Mouse (Mus musculus) kidney, postnatal 0 days (tissue): ENCODE measurements around the gene Klhdc8a. TPM values are rescaled to one million over a fixed set of nuclear protein-coding genes. Genes with fewer than 3 reads are reported as not detected.
A peak's percentile ranks its signal among the peaks of the same experiment; 100 is the strongest.

ENCODE experiments used
- ATAC-seq: fragments of 200-750 bp; cut with Nextera tagmentation; replicated peaks from 2 replicates; pipeline ENCODE4 v1.8.0; 2017; ENCODE audit warnings: low read depth, moderate number of reproducible peaks, moderate TSS enrichment, moderate library complexity; ENCODE audit not compliant: low FRiP score
- DNase-seq: peaks from one replicate; pipeline ENCODE4 v3.0.0-alpha.2; 2016; ENCODE audit warnings: low spot score
- H3K27ac ChIP-seq: fragments of 300-500 bp; sonication (generic); 2 replicates; pipeline ENCODE4 v1.5.1; 2014; ENCODE audit warnings: mild to moderate bottlenecking
- H3K27me3 ChIP-seq: fragments of 300-500 bp; sonication (generic); 2 replicates; pipeline ENCODE4 v1.6.1; 2014; ENCODE audit warnings: low read length, mixed read lengths; ENCODE audit not compliant: insufficient read depth
- H3K36me3 ChIP-seq: fragments of 300-500 bp; sonication (generic); 2 replicates; pipeline ENCODE4 v1.6.1; 2014; ENCODE audit warnings: low read length, mixed read lengths; ENCODE audit not compliant: insufficient read depth
- H3K4me1 ChIP-seq: fragments of 300-500 bp; sonication (generic); replicated peaks from 2 replicates; pipeline ENCODE4 v1.6.1; 2014; ENCODE audit warnings: antibody characterized with exemption, low read length, mixed read lengths; ENCODE audit not compliant: insufficient read depth
- H3K4me2 ChIP-seq: fragments of 300-500 bp; sonication (generic); 2 replicates; pipeline ENCODE4 v1.6.1; 2014; ENCODE audit warnings: mild to moderate bottlenecking, low read length, moderate library complexity, mixed read lengths
- H3K4me3 ChIP-seq: fragments of 300-500 bp; sonication (generic); replicated peaks from 2 replicates; pipeline ENCODE4 v1.5.1; 2014; ENCODE audit warnings: low read depth, low read length
- H3K9ac ChIP-seq: fragments of 300-500 bp; sonication (generic); 2 replicates; pipeline ENCODE4 v1.6.1; 2014; ENCODE audit warnings: low read depth, low read length
- H3K9me3 ChIP-seq: fragments of 300-500 bp; sonication (generic); replicated peaks from 2 replicates; pipeline ENCODE4 v1.6.1; 2016; ENCODE audit warnings: low read length, inconsistent platforms, mixed read lengths
- CTCF ChIP-seq: IDR thresholded peaks from 2 replicates; pipeline ENCODE4 v1.5.1; 2016; ENCODE audit warnings: antibody characterized with exemption, low read depth, mild to moderate bottlenecking, moderate library complexity
- WGBS: fragments of 180-500 bp; shearing (Covaris S2); extraction: QIAGEN DNeasy Blood & Tissue Kit; methylation state at CpG from one replicate; pipeline ENCODE4 v1.1.7; 2014; 5-methylcytosine and 5-hydroxymethylcytosine counted together
- polyA plus RNA-seq: library from polyadenylated mRNA; unstranded; fragments of >200 nt; fragmentation: Nextera tagmentation; extraction: Ambion mirVana; gene quantifications from 2 replicates; pipeline ENCODE4 v1.2.1, GENCODE M21; 2015

Gene Klhdc8a
- polyA plus RNA-seq, 1 experiment from 2014 or later, result 5.0 TPM

DNA sequence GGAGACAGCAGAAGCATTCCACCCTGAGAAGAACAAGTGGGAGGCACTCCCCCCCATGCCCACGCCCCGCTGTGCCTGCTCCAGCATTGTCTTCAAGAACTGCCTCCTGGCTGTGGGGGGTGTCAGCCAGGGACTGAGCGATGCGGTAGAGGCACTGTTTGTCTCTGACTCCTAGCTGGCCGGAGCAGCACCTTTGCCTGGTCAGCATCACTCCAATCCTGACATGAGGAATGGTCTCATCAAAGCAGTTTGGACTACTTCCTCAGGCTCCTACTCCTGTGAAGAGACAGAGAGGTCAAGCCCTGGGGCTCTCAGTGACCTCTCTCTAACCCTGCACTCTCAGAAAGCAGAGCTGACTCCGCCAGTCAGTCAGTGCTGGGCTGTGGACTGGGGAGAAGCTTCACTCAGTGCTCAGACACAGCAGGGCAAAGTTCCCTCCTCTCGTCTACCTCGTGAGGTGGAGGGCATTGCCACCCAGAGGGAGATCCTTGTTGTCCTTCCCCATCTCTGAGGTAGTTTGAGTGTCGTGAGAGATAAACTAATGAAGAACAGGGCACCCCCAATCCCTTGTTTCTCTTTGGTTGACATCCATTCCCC is 6.3 kb downstream of the Klhdc8a start:
- no peak overlapping the region for H3K27ac ChIP-seq
- H3K4me2 ChIP-seq, result no peak overlapping the region
- H3K4me1 ChIP-seq, result no peaks in the 10 kb centered on the region
- peak; percentile 26; the same call in 1 of the 2 replicates for ATAC-seq
- H3K27me3 ChIP-seq, result peaks cover under 1% of the 10 kb centered on the region; the same call in 1 of the 2 replicates
- no peaks in the 10 kb centered on the region for H3K9me3 ChIP-seq
- no peak overlapping the region for H3K9ac ChIP-seq
- no peaks in the 10 kb centered on the region for H3K36me3 ChIP-seq
- 39% methylated on average over 9 of the region's 9 CpGs for WGBS
- no peak for TF ChIP-seq CTCF
- DNase-seq, result no peak
- no peak overlapping the region for H3K4me3 ChIP-seq

DNA sequence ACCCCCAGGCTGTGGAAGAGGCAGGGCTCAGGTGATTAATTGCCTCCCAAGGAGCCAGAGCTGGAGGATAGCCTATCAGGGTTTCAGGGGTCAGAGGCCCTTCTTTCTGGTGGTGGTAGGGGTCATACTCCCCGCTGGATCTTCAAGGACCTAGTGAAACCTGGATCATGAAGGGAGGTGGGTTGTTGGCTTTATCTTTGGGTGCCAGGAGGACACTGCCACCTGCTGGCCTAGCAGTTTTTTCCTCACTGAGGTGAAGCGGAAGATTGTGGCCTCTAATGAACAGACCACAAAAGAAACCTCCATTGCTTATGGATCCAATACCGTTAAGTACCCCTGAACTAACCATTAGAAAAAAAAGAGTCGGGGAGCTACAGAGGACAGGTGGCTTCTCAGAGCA is 7.7 kb downstream of the Klhdc8a start:
- Histone ChIP-seq H3K9ac (no peak overlapping the region), H3K27me3 (no peaks in the 10 kb centered on the region), H3K27ac (no peak overlapping the region), H3K36me3 (no peaks in the 10 kb centered on the region), H3K4me2 (no peak overlapping the region), H3K9me3 (no peaks in the 10 kb centered on the region), H3K4me1 (peaks cover 6% of the 10 kb centered on the region; the same call in 1 of the 2 replicates), H3K4me3 (no peak overlapping the region)
- DNase-seq (peak; percentile 71), ATAC-seq (no peak)
- TF ChIP-seq CTCF, result peak; percentile 79
- WGBS, result 28% methylated on average over 4 of the region's 4 CpGs

DNA sequence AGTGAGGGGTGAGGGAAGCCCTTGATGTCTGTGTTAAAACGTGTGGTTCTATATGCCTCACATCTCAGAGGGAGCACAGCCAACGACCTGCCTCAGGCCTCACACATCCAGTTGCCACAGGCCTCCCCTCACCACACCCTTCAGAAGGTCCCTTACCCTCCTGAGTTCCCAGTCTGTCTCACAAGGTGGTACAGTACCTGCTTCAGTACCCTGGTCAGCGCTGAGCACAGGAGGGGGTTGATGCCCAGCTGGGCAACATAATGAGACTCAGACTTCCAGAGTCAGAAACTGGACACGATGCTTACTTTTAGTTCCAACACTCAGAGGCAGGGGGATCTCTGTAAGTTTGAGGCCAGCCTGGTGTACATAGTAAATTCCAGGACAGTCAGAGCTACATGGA is 8.4 kb downstream of the Klhdc8a start:
- H3K4me2 ChIP-seq, result no peak overlapping the region
- H3K4me1 ChIP-seq, result peaks cover 11% of the 10 kb centered on the region
- H3K36me3 ChIP-seq, result no peaks in the 10 kb centered on the region
- peak; percentile 54 for DNase-seq
- H3K9me3 ChIP-seq, result no peaks in the 10 kb centered on the region
- ATAC-seq, result no peak
- no peak overlapping the region for H3K27ac ChIP-seq
- TF ChIP-seq CTCF, result no peak
- no peak overlapping the region for H3K4me3 ChIP-seq
- 17% methylated on average over 4 of the region's 4 CpGs for WGBS
- H3K27me3 ChIP-seq, result no peaks in the 10 kb centered on the region
- no peak overlapping the region for H3K9ac ChIP-seq

DNA sequence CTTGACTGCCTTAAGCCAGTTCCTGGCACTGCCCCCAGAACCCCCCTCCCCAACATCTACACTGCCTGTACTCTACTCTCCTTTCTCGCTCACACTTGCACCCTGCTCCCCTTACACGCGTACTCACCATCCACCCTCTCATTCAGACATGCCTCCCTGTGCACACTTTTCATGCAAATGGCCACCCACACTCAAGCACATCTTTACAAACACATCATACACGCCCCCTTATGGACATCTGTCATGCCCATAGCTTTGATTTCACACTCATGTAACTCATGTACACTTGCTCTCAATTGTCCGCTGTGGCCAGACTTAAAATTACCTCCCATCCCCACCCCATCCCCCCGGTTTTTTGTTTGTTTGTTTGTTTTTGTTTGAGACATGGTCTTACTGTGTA is 9.5 kb downstream of the Klhdc8a start:
- 82% methylated on average over 6 of the region's 6 CpGs for WGBS
- DNase-seq (no peak), ATAC-seq (no peak)
- no peak for TF ChIP-seq CTCF
- H3K4me2 ChIP-seq, result no peak overlapping the region
- H3K9me3 ChIP-seq, result no peaks in the 10 kb centered on the region
- no peak overlapping the region for H3K9ac ChIP-seq
- no peaks in the 10 kb centered on the region for H3K27me3 ChIP-seq
- no peaks in the 10 kb centered on the region for H3K36me3 ChIP-seq
- no peak overlapping the region for H3K4me3 ChIP-seq
- no peak overlapping the region for H3K27ac ChIP-seq
- peaks cover 13% of the 10 kb centered on the region for H3K4me1 ChIP-seq

DNA sequence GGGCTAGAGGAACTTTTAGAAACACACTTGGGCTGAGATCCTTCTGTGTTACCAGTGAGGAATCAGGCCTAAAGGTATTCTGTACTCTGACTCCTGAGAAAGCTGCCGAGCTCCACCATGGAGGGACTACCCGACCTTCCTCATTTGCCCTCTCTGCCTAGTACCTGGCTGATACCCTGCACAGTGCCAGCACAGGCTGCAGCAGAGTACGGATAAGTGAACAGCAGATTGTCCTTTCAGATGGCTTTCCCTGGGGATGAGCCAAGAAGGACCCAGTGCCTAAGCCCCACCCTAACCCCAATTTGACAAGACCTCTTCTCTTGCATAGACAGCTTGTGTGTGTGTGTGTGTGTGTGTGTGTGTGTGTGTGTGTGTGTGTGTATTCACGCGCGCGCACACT is 10.2 kb downstream of the Klhdc8a start:
- DNase-seq (no peak), ATAC-seq (no peak)
- Histone ChIP-seq H3K27ac (no peak overlapping the region), H3K9ac (no peak overlapping the region), H3K27me3 (no peaks in the 10 kb centered on the region), H3K36me3 (no peaks in the 10 kb centered on the region), H3K9me3 (no peaks in the 10 kb centered on the region), H3K4me1 (peaks cover 13% of the 10 kb centered on the region), H3K4me2 (no peak overlapping the region), H3K4me3 (no peak overlapping the region)
- no peak for TF ChIP-seq CTCF
- WGBS, result 76% methylated on average over 7 of the region's 7 CpGs

DNA sequence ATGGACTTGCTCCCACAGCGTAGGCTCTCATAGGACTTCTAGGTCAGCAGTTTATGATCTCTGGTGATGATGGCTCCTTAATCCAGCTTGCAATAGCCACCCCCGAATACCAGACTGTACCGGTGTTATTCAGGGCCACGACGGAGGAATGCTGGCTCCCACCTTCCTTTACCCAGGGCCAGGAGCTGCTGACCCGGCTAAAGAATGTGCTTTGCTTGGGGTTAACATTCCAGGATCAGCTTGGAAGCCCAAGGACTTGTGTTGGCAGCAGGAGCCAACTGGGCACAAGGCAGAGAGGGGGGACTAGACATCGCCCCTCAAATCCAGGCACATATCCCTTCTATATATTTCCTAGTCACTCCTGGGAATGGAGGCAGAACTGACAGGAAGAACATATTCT is 12.3 kb downstream of the Klhdc8a start:
- WGBS, result 46% methylated on average over 7 of the region's 7 CpGs
- ATAC-seq (peak; percentile 43; the same call in 1 of the 2 replicates), DNase-seq (peak; percentile 33)
- Histone ChIP-seq H3K9me3 (no peaks in the 10 kb centered on the region), H3K4me1 (peaks cover 15% of the 10 kb centered on the region), H3K27me3 (no peaks in the 10 kb centered on the region), H3K4me3 (no peak overlapping the region), H3K4me2 (no peak overlapping the region), H3K9ac (no peak overlapping the region), H3K27ac (peak overlapping the region; percentile 21; the same call in 1 of the 2 replicates), H3K36me3 (no peaks in the 10 kb centered on the region)
- no peak for TF ChIP-seq CTCF
